Mouse (Mus musculus): ENCODE data around the gene Tmprss7.

Tmprss7 gene

GRCm38 (mm10) chr16:45685295-45685694 lies 8.2 kb downstream of the Tmprss7 start:
- DNase-seq (ENCODE audit: low read depth, low spot score): no peak

GRCm38 (mm10) chr16:45684815-45685214 lies 8.6 kb downstream of the Tmprss7 start:
- DNase-seq (ENCODE audit: low read depth, low spot score): no peak

GRCm38 (mm10) chr16:45676462-45676861 lies 17.0 kb downstream of the Tmprss7 start:
- no peak for DNase-seq (ENCODE audit: low read depth, low spot score)

- no peak for DNase-seq (ENCODE audit: low read depth, low spot score)
These were observed 23.5 kb downstream of the Tmprss7 start for GRCm38 (mm10) chr16:45670005-45670404.

- no peak for DNase-seq (ENCODE audit: low read depth, low spot score)
These were observed 25.3 kb downstream of the Tmprss7 start for GRCm38 (mm10) chr16:45668178-45668577.

- DNase-seq (ENCODE audit: low read depth, low spot score): peak; percentile 33
These were observed 27.3 kb downstream of the Tmprss7 start for GRCm38 (mm10) chr16:45666136-45666535.

GRCm38 (mm10) chr16:45662381-45662780 lies 31.1 kb downstream of the Tmprss7 start:
- no peak for DNase-seq (ENCODE audit: low read depth, low spot score)

GRCm38 (mm10) chr16:45659596-45659995 lies 33.9 kb downstream of the Tmprss7 start:
- no peak for DNase-seq (ENCODE audit: low read depth, low spot score)

GRCm38 (mm10) chr16:45658248-45658647 lies 35.2 kb downstream of the Tmprss7 start:
- no peak for DNase-seq (ENCODE audit: low read depth, low spot score)

- DNase-seq (ENCODE audit: low read depth, low spot score): no peak
These were observed 35.8 kb downstream of the Tmprss7 start for GRCm38 (mm10) chr16:45657574-45658159.

- DNase-seq (ENCODE audit: low read depth, low spot score): no peak
These were observed 39.0 kb downstream of the Tmprss7 start for GRCm38 (mm10) chr16:45654465-45654864.

GRCm38 (mm10) chr16:45653934-45654332 lies 39.5 kb downstream of the Tmprss7 start, which contains the start of gene BC016579:
Gene BC016579, minus strand, starts transcription at chr16:45654068.
- DNase-seq (ENCODE audit: low read depth, low spot score): no peak

GRCm38 (mm10) chr16:45653009-45653933 lies 40.2 kb downstream of the Tmprss7 start:
- DNase-seq (ENCODE audit: low read depth, low spot score): no peak

GRCm38 (mm10) chr16:45651497-45651896 lies 42.0 kb downstream of the Tmprss7 start:
- no peak for DNase-seq (ENCODE audit: low read depth, low spot score)

GRCm38 (mm10) chr16:45644380-45644779 lies 49.1 kb downstream of the Tmprss7 start:
- no peak for DNase-seq (ENCODE audit: low read depth, low spot score)

- DNase-seq (ENCODE audit: low read depth, low spot score): no peak
These were observed 49.5 kb downstream of the Tmprss7 start for GRCm38 (mm10) chr16:45643944-45644343.

GRCm38 (mm10) chr16:45641301-45641700 lies 52.2 kb downstream of the Tmprss7 start:
- no peak for DNase-seq (ENCODE audit: low read depth, low spot score)

- no peak for DNase-seq (ENCODE audit: low read depth, low spot score)
These were observed 53.2 kb downstream of the Tmprss7 start for GRCm38 (mm10) chr16:45640070-45640762.

GRCm38 (mm10) chr16:45635826-45636225 lies 57.6 kb downstream of the Tmprss7 start:
- DNase-seq (ENCODE audit: low read depth, low spot score): no peak

GRCm38 (mm10) chr16:45632420-45632819 lies 61.0 kb downstream of the Tmprss7 start:
- no peak for DNase-seq (ENCODE audit: low read depth, low spot score)

GRCm38 (mm10) chr16:45630347-45630960 lies 63.0 kb downstream of the Tmprss7 start:
- peak; percentile 19 for DNase-seq (ENCODE audit: low read depth, low spot score)
